Comparison of ENCODE assay signal across 9 mouse cellular contexts in genomic region chr11:90663618-90664297, GRCm38 (mm10). TPM values are rescaled to one million over a fixed set of nuclear protein-coding genes. Genes with fewer than 3 reads are reported as not detected.
A peak's percentile ranks its signal among the peaks of the same experiment; 100 is the strongest.
DNase-seq lines count a peak whose midpoint lies in the region; ATAC-seq lines count a peak whose summit lies in the region.
"Had no signal": no experiment of that assay in that cellular context is flagged by ENCODE, and none has a peak within 500 bp of the region (broad histone marks: within the 10 kb centered on the region; RNA-seq: fewer than 3 reads in every experiment).

No protein-coding gene starts in this region.

- H3K27me3 ChIP-seq in kidney, embryonic 15.5 days, result no peaks in the 10 kb centered on the region
- H3K27me3 ChIP-seq in intestine, embryonic 16.5 days (replicated peaks; ENCODE audit: control insufficient read depth, insufficient read depth, low read length), result no peaks in the 10 kb centered on the region
- no peaks in the 10 kb centered on the region for H3K27me3 ChIP-seq in midbrain, embryonic 16.5 days (ENCODE audit: control insufficient read depth, insufficient read depth, low read depth, low read length)

- H3K4me2 ChIP-seq in kidney, embryonic 15.5 days, result no peak overlapping the region
- H3K4me2 ChIP-seq in intestine, embryonic 16.5 days (ENCODE audit: low read depth, low read length), result 0 out of 2 replicates have a peak overlapping the region, but pooled peaks have one; percentile 14
- no peak overlapping the region for H3K4me2 ChIP-seq in midbrain, embryonic 16.5 days (ENCODE audit: low read length)

- H3K4me3 ChIP-seq in kidney, embryonic 15.5 days (replicated peaks), result no peak overlapping the region
- no peak overlapping the region for H3K4me3 ChIP-seq in intestine, embryonic 16.5 days (ENCODE audit: low read length)
- no peak overlapping the region for H3K4me3 ChIP-seq in midbrain, embryonic 16.5 days (ENCODE audit: low read depth, low read length)

- WGBS in kidney, embryonic 15.5 days, result 48% methylated on average over 5 of the region's 5 CpGs
- WGBS in intestine, embryonic 16.5 days, result 45% methylated on average over 5 of the region's 5 CpGs
- 14% methylated on average over 5 of the region's 5 CpGs for WGBS in midbrain, embryonic 16.5 days

- H3K36me3 ChIP-seq in kidney, embryonic 15.5 days, result peaks cover 33% of the 10 kb centered on the region
- no peaks in the 10 kb centered on the region for H3K36me3 ChIP-seq in intestine, embryonic 16.5 days (ENCODE audit: control insufficient read depth, insufficient read depth, low read length)
- no peaks in the 10 kb centered on the region for H3K36me3 ChIP-seq in midbrain, embryonic 16.5 days (ENCODE audit: control insufficient read depth, insufficient read depth, low read length)

- H3K9ac ChIP-seq in kidney, embryonic 15.5 days, result no peak overlapping the region
- H3K9ac ChIP-seq in intestine, embryonic 16.5 days (ENCODE audit: low read depth, low read length), result no peak overlapping the region
- H3K9ac ChIP-seq in midbrain, embryonic 16.5 days (ENCODE audit: low read depth, low read length), result no peak overlapping the region

- H3K27ac ChIP-seq in kidney, embryonic 15.5 days, result peak overlapping the region; percentile 78
- peak overlapping the region; percentile 81 for H3K27ac ChIP-seq in intestine, embryonic 16.5 days (ENCODE audit: low read length)
- peak overlapping the region; percentile 70 for H3K27ac ChIP-seq in midbrain, embryonic 16.5 days (ENCODE audit: low read length)

- no peak for ATAC-seq in kidney, embryonic 15.5 days (replicated peaks; ENCODE audit: low FRiP score)
- ATAC-seq in intestine, embryonic 16.5 days, result no peak
- peak; percentile 82 for ATAC-seq in midbrain, embryonic 16.5 days

- peaks cover 39% of the 10 kb centered on the region for H3K4me1 ChIP-seq in kidney, embryonic 15.5 days
- H3K4me1 ChIP-seq in intestine, embryonic 16.5 days (ENCODE audit: control insufficient read depth, insufficient read depth, low read length), result peaks cover 35% of the 10 kb centered on the region
- peaks cover 16% of the 10 kb centered on the region for H3K4me1 ChIP-seq in midbrain, embryonic 16.5 days (ENCODE audit: control insufficient read depth, insufficient read depth, low read length)

- DNase-seq in kidney, adult 8-10 months, result no peak
- DNase-seq in embryo, embryonic 9.5 days (ENCODE audit: extremely low spot score), result peak; percentile 31
- DNase-seq in cerebellum, postnatal 36 days, result no peak
- DNase-seq in layer of hippocampus, postnatal 36 days, result no peak
- DNase-seq in layer of hippocampus, adult 9-11 months, result no peak
- DNase-seq: gastrocnemius, postnatal 25 days had no signal

- no peaks in the 10 kb centered on the region for H3K9me3 ChIP-seq in kidney, embryonic 15.5 days (replicated peaks)
- no peaks in the 10 kb centered on the region for H3K9me3 ChIP-seq in intestine, embryonic 16.5 days (ENCODE audit: control insufficient read depth, low read length)
- H3K9me3 ChIP-seq in midbrain, embryonic 16.5 days (replicated peaks; ENCODE audit: control insufficient read depth, low read length, poor library complexity, severe bottlenecking), result no peaks in the 10 kb centered on the region

RNA-seq across cellular contexts. Expression of gene Tom1l1, which starts 24.4 kb away (rescaled TPM):
- polyA plus RNA-seq in kidney, embryonic 15.5 days (2015; fragmentation: Nextera tagmentation; extraction: Ambion mirVana), result 36.0 and 39.3 TPM in 2 replicates
- polyA plus RNA-seq in intestine, embryonic 16.5 days (2015; fragmentation: Nextera tagmentation; extraction: Ambion mirVana), result 65.6 and 67.6 TPM in 2 replicates
- polyA plus RNA-seq in midbrain, embryonic 16.5 days (2015; fragmentation: Nextera tagmentation; extraction: Ambion mirVana), result 18.6 and 19.8 TPM in 2 replicates
- 10 to 100 TPM; 17.9 to 23.0 TPM for total RNA-seq in layer of hippocampus, postnatal 36 days (2021)

RNA-seq across cellular contexts. Expression of gene Cox11, which starts 25.8 kb away (rescaled TPM):
- 37.5 and 38.5 TPM in 2 replicates for polyA plus RNA-seq in kidney, embryonic 15.5 days (2015; fragmentation: Nextera tagmentation; extraction: Ambion mirVana)
- 24.2 and 25.9 TPM in 2 replicates for polyA plus RNA-seq in intestine, embryonic 16.5 days (2015; fragmentation: Nextera tagmentation; extraction: Ambion mirVana)
- 38.5 and 39.7 TPM in 2 replicates for polyA plus RNA-seq in midbrain, embryonic 16.5 days (2015; fragmentation: Nextera tagmentation; extraction: Ambion mirVana)
- total RNA-seq in layer of hippocampus, postnatal 36 days (2021), result 10 to 100 TPM; 25.5 to 27.5 TPM

RNA-seq across cellular contexts. Expression of gene Stxbp4, which starts 25.9 kb away (rescaled TPM):
- polyA plus RNA-seq in kidney, embryonic 15.5 days (2015; fragmentation: Nextera tagmentation; extraction: Ambion mirVana), result 26.9 and 28.0 TPM in 2 replicates
- 9.4 and 11.5 TPM in 2 replicates for polyA plus RNA-seq in intestine, embryonic 16.5 days (2015; fragmentation: Nextera tagmentation; extraction: Ambion mirVana)
- 17.4 and 19.6 TPM in 2 replicates for polyA plus RNA-seq in midbrain, embryonic 16.5 days (2015; fragmentation: Nextera tagmentation; extraction: Ambion mirVana)
- 10 to 100 TPM; 14.6 to 15.1 TPM for total RNA-seq in layer of hippocampus, postnatal 36 days (2021)
